Mouse (Mus musculus) erythroblast, embryonic 14.5 days (primary cell): ENCODE measurements around the gene Dcaf5.

Source experiments
- GATA1 ChIP-seq: IDR thresholded peaks from 2 replicates; pipeline ENCODE4 v1.6.1; 2012; ENCODE audit warnings: low read length, inconsistent platforms, mixed read lengths
- TAL1 ChIP-seq: IDR thresholded peaks from 3 replicates; pipeline ENCODE4 v1.6.1; 2012; ENCODE audit warnings: low read length, inconsistent platforms, mixed read lengths

DNA sequence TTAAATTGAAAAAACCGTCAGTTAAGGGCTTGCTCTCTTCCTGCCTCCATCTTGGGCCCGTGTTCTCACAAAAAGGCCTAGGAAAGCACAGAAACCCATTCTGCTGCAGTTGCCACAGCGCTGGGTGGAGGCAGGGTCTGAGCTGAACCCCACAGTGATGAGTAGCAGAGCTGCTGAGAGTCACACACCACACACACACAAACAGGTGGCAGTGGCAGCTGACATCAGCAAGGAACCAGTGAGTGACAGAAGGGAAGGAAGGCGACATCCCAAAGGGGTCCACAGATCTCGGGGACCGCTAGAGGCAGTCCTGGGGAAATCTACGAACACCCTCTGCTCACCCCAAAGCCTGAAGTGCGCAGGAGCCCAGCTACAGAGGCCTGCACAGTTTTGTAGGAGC is 25.5 kb downstream of the Dcaf5 start:
- TF ChIP-seq GATA1: no peak
- TF ChIP-seq TAL1: no peak
